Mouse (Mus musculus): ENCODE results near the gene R3hdm2. TPM values are rescaled to one million over a fixed set of nuclear protein-coding genes. Genes with fewer than 3 reads are reported as not detected.

Gene R3hdm2
- polyA plus RNA-seq, 1 experiment from 2014 or later: 18.3 TPM

DNA sequence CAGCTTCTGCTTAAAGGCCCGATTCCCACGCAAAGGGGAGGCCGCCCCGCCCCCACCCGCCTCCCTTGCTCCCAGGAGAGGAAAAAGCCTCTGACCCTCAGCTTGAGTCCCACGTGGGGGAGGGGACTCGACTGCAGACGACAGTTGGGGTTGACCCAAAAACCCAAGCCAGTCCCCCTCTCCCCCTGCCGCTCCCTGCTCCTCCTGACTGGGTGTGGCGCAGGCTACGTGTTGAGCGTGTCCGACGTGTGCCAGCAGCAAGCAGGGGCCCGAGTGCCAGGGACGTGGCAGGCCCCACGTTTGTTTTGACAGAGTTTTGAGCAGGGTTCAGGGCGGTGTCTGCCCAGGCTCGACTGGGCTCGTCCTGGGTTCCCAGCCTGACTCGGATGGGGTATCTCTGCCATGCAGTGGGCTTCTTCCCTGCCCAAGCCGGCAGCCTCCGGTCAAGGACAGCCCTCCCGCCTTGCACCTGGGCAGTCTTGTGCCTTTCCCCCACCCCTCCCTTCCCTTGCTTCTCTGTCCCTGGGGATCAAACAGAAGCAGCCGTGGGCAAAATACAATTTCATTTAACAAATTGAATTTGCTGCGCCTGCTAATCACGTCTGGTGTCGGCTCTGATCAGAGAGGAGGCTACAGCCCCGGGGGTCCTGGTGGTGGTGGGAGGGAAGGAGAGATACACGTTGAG lies 136.6 kb downstream of the R3hdm2 start:
- peak; percentile 64 for ATAC-seq
- H3K4me3 ChIP-seq (ENCODE audit: low read length): peak overlapping the region; percentile 18
- H3K36me3 ChIP-seq (ENCODE audit: control insufficient read depth, insufficient read depth, low read length): peaks cover 29% of the 10 kb centered on the region
- WGBS: 17% methylated on average over 30 of the region's 30 CpGs
- peak overlapping the region; percentile 41 for H3K4me2 ChIP-seq (ENCODE audit: low read depth, low read length)
- H3K27ac ChIP-seq (ENCODE audit: low read length): peak overlapping the region; percentile 83
- H3K9me3 ChIP-seq (ENCODE audit: control insufficient read depth, low read length): no peaks in the 10 kb centered on the region
- H3K27me3 ChIP-seq (replicated peaks; ENCODE audit: control insufficient read depth, insufficient read depth, low read length): peaks cover 35% of the 10 kb centered on the region
- H3K4me1 ChIP-seq (ENCODE audit: control insufficient read depth, insufficient read depth, low read length): peaks cover 67% of the 10 kb centered on the region
- H3K9ac ChIP-seq (ENCODE audit: low read depth, low read length): peak overlapping the region; percentile 48

GRCm38 (mm10) chr10:127517941-127518340 lies 137.8 kb downstream of the R3hdm2 start:
- no peak overlapping the region for H3K4me2 ChIP-seq (ENCODE audit: low read depth, low read length)
- no peak overlapping the region for H3K4me3 ChIP-seq (ENCODE audit: low read length)
- peaks cover 25% of the 10 kb centered on the region for H3K27me3 ChIP-seq (replicated peaks; ENCODE audit: control insufficient read depth, insufficient read depth, low read length)
- peaks cover 29% of the 10 kb centered on the region for H3K36me3 ChIP-seq (ENCODE audit: control insufficient read depth, insufficient read depth, low read length)
- no peak overlapping the region for H3K27ac ChIP-seq (ENCODE audit: low read length)
- 92% methylated on average over 22 of the region's 22 CpGs for WGBS
- no peak overlapping the region for H3K9ac ChIP-seq (ENCODE audit: low read depth, low read length)
- no peak for ATAC-seq
- H3K9me3 ChIP-seq (ENCODE audit: control insufficient read depth, low read length): no peaks in the 10 kb centered on the region
- H3K4me1 ChIP-seq (ENCODE audit: control insufficient read depth, insufficient read depth, low read length): peaks cover 59% of the 10 kb centered on the region

DNA sequence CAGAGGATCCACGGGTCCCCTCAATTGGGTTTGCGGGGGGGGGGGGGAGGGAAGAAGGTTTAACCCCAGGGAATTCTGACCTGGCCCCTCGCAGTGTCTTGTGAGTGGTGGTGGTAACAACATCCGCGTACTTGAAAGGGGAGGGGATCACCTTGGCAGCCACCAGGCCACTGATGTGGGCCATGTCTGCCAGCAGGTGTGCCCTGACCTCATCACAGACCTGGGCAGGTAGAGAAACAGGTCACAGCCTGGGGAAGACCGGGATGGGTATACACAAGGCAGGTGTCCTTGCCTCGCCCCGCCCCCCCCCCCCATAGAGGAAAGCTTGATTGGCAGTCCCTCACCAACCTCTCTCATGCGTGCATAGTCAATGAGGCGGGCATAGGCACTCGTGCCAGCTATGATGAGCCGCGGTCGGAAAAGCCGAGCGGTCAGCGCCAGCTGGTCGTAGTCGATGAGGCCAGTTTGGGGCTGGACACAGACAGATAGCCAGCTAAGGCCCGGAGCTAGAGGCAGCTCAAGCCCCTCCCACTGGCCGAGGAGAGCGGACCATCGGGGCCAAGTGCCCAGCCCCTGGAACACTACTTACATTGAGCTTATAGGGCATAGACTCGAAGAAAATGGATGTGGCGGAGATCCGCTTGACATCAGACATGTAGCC lies 139.0 kb downstream of the R3hdm2 start:
- H3K9me3 ChIP-seq (ENCODE audit: control insufficient read depth, low read length): no peaks in the 10 kb centered on the region
- 92% methylated on average over 26 of the region's 26 CpGs for WGBS
- H3K4me2 ChIP-seq (ENCODE audit: low read depth, low read length): no peak overlapping the region
- no peak overlapping the region for H3K9ac ChIP-seq (ENCODE audit: low read depth, low read length)
- peaks cover 20% of the 10 kb centered on the region for H3K27me3 ChIP-seq (replicated peaks; ENCODE audit: control insufficient read depth, insufficient read depth, low read length)
- no peak overlapping the region for H3K27ac ChIP-seq (ENCODE audit: low read length)
- no peak overlapping the region for H3K4me3 ChIP-seq (ENCODE audit: low read length)
- H3K4me1 ChIP-seq (ENCODE audit: control insufficient read depth, insufficient read depth, low read length): peaks cover 48% of the 10 kb centered on the region
- H3K36me3 ChIP-seq (ENCODE audit: control insufficient read depth, insufficient read depth, low read length): peaks cover 29% of the 10 kb centered on the region
- no peak for ATAC-seq

DNA sequence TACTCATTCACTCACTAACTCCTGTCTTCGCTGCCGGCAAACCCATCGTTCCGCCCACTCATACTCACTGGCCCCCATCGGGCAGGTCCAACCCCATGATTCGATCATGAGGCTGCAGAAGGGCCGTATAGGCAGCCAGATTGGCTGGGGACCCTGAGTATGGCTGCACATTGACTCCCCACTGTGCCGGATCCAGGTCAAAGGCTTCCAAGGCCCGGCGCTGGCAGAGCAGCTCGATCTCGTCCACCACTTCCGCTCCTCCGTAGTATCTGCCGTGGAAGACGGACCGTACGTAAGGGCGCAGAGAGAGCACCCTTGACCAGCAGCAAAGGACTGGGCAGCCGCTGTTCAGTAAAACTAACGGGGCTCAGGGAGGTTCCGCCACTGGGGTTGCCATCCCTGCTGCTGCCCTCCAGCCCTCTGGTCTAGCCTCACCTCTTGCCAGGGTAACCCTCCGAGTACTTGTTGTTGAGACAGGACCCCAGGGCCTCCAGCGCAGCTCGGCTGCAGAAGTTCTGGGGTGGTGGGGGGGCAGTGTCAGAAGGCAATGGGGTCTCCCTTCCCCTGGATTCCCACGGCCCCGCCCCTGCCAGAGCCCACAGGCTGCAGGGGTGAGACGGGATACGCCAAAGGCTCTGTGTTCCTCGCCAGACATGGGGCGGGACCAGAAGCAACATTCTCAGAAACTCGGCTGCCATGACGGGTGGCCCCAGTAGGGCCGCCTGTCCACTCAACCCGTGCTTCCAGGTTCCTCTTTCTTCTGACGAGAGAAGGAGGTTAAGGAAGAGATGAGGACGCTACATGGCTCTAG lies 140.0 kb downstream of the R3hdm2 start:
- no peak for ATAC-seq
- Histone ChIP-seq H3K9me3 (ENCODE audit: control insufficient read depth, low read length) (no peaks in the 10 kb centered on the region), H3K4me3 (ENCODE audit: low read length) (no peak overlapping the region), H3K4me2 (ENCODE audit: low read depth, low read length) (peak overlapping the region; percentile 77), H3K4me1 (ENCODE audit: control insufficient read depth, insufficient read depth, low read length) (peaks cover 40% of the 10 kb centered on the region), H3K36me3 (ENCODE audit: control insufficient read depth, insufficient read depth, low read length) (peaks cover 29% of the 10 kb centered on the region), H3K9ac (ENCODE audit: low read depth, low read length) (no peak overlapping the region), H3K27ac (ENCODE audit: low read length) (no peak overlapping the region), H3K27me3 (replicated peaks; ENCODE audit: control insufficient read depth, insufficient read depth, low read length) (peaks cover 22% of the 10 kb centered on the region)
- WGBS: 94% methylated on average over 37 of the region's 37 CpGs

DNA sequence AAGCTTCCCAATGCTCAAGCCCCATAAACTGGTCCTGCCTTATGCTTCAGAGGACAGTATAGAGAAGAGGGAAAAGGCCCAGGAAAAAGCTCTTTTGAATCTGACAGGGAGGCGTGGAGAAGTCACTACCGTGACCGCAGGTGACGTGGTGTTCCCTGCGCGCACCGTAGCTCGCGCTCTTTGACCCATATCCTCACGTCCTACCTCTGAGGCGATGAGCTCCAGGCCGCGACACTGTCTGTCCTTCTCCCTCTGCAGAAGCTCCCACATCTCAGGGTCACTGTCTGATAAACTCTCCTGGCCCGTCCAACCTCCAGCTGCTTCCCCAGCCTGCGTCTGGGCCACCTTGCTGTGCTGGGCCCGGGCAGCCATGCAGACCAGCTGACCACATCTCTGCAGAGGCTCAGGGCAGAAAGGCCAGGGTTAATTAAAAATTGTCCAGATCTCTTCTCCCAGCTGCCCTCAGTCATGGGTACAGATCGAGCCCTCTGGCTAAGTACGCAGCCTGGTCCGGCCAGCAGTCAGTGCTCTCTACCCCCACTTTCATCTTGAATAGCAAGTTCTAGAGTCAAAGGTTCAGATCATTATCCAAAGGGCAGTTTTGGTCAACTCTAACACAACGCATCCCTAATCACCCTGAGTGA lies 140.7 kb downstream of the R3hdm2 start:
- Histone ChIP-seq H3K36me3 (ENCODE audit: control insufficient read depth, insufficient read depth, low read length) (peaks cover 29% of the 10 kb centered on the region), H3K27me3 (replicated peaks; ENCODE audit: control insufficient read depth, insufficient read depth, low read length) (peaks cover 22% of the 10 kb centered on the region), H3K4me1 (ENCODE audit: control insufficient read depth, insufficient read depth, low read length) (peaks cover 33% of the 10 kb centered on the region), H3K9me3 (ENCODE audit: control insufficient read depth, low read length) (no peaks in the 10 kb centered on the region), H3K9ac (ENCODE audit: low read depth, low read length) (peak overlapping the region; percentile 70), H3K4me2 (ENCODE audit: low read depth, low read length) (peak overlapping the region; percentile 77), H3K4me3 (ENCODE audit: low read length) (peak overlapping the region; percentile 63), H3K27ac (ENCODE audit: low read length) (no peak overlapping the region)
- ATAC-seq: no peak
- 81% methylated on average over 20 of the region's 20 CpGs for WGBS

- no peaks in the 10 kb centered on the region for H3K9me3 ChIP-seq (ENCODE audit: control insufficient read depth, low read length)
- 5% methylated on average over 12 of the region's 12 CpGs for WGBS
- peak; percentile 14 for ATAC-seq
- H3K4me2 ChIP-seq (ENCODE audit: low read depth, low read length): peak overlapping the region; percentile 77
- H3K27ac ChIP-seq (ENCODE audit: low read length): 0 out of 2 replicates have a peak overlapping the region, but pooled peaks have one; percentile 11
- H3K4me3 ChIP-seq (ENCODE audit: low read length): peak overlapping the region; percentile 63
- H3K36me3 ChIP-seq (ENCODE audit: control insufficient read depth, insufficient read depth, low read length): peaks cover 29% of the 10 kb centered on the region
- H3K4me1 ChIP-seq (ENCODE audit: control insufficient read depth, insufficient read depth, low read length): peaks cover 34% of the 10 kb centered on the region
- peaks cover 30% of the 10 kb centered on the region for H3K27me3 ChIP-seq (replicated peaks; ENCODE audit: control insufficient read depth, insufficient read depth, low read length)
- peak overlapping the region; percentile 70 for H3K9ac ChIP-seq (ENCODE audit: low read depth, low read length)
These were observed 141.5 kb downstream of the R3hdm2 start for GRCm38 (mm10) chr10:127521611-127522080.

- Histone ChIP-seq H3K9me3 (ENCODE audit: control insufficient read depth, low read length) (no peaks in the 10 kb centered on the region), H3K9ac (ENCODE audit: low read depth, low read length) (peak within 1 kb of the TSS; percentile 70), H3K4me1 (ENCODE audit: control insufficient read depth, insufficient read depth, low read length) (peaks cover 32% of the 10 kb centered on the region), H3K4me3 (ENCODE audit: low read length) (peak within 1 kb of the TSS; percentile 63), H3K4me2 (ENCODE audit: low read depth, low read length) (peak within 1 kb of the TSS; percentile 77), H3K36me3 (ENCODE audit: control insufficient read depth, insufficient read depth, low read length) (peaks cover 29% of the 10 kb centered on the region), H3K27me3 (replicated peaks; ENCODE audit: control insufficient read depth, insufficient read depth, low read length) (peaks cover 35% of the 10 kb centered on the region), H3K27ac (ENCODE audit: low read length) (0 out of 2 replicates have a peak within 1 kb of the TSS, but pooled peaks have one; percentile 11)
- WGBS: under 1% methylated on average over 21 of the region's 21 CpGs
- peak; percentile 63 for ATAC-seq
These were observed 142.0 kb downstream of the R3hdm2 start, which contains the start of gene Shmt2 for GRCm38 (mm10) chr10:127522088-127522581. TSS of gene Shmt2 (minus strand) at chr10:127522444.

GRCm38 (mm10) chr10:127524646-127525255 lies 144.6 kb downstream of the R3hdm2 start:
- peaks cover 61% of the 10 kb centered on the region for H3K27me3 ChIP-seq (replicated peaks; ENCODE audit: control insufficient read depth, insufficient read depth, low read length)
- 5% methylated on average over 23 of the region's 23 CpGs for WGBS
- no peak overlapping the region for H3K4me3 ChIP-seq (ENCODE audit: low read length)

More at GRCm38 (mm10) chr10:127524646-127525255, 144.6 kb downstream of the R3hdm2 start:
- no peak for ATAC-seq
- no peak overlapping the region for H3K9ac ChIP-seq (ENCODE audit: low read depth, low read length)
- H3K27ac ChIP-seq (ENCODE audit: low read length): no peak overlapping the region
- H3K4me2 ChIP-seq (ENCODE audit: low read depth, low read length): no peak overlapping the region
- no peaks in the 10 kb centered on the region for H3K9me3 ChIP-seq (ENCODE audit: control insufficient read depth, low read length)
- peaks cover 10% of the 10 kb centered on the region for H3K36me3 ChIP-seq (ENCODE audit: control insufficient read depth, insufficient read depth, low read length)
- H3K4me1 ChIP-seq (ENCODE audit: control insufficient read depth, insufficient read depth, low read length): peaks cover 27% of the 10 kb centered on the region

Measured in intestine, embryonic 16.5 days (tissue).